Mouse (Mus musculus): ENCODE results near the gene E330014E10Rik. TPM values are rescaled to one million over a fixed set of nuclear protein-coding genes. Genes with fewer than 3 reads are reported as not detected.

Gene E330014E10Rik
- total and polyA plus RNA-seq, 3 experiments, result not detected

DNA sequence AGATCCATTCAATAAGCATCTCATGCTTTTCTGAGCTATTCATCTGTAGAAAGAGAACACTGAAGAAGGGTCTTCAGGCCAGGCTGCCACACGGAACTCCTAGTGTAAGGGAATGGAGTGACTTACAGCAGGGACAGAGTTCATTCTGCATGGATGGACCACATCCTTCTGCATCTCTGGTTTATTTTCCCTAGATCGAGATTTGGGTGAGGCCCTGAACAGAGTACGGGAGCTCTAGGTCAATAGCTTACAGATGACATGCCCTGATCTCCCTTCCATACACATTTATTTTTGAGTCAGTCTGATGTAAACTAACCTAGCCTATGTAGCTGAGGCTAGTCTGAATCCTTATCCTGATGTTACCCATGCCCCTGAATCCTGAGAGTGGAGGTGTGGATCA is 78.2 kb downstream of the E330014E10Rik start:
- H3K79me2 ChIP-seq (ENCODE audit: control insufficient read depth, insufficient read depth, low read length, poor library complexity), result no peaks in the 10 kb centered on the region
- no peak overlapping the region for H3K9ac ChIP-seq (ENCODE audit: control insufficient read depth, low read depth, low read length, poor library complexity, severe bottlenecking)
- no peaks in the 10 kb centered on the region for H3K36me3 ChIP-seq (ENCODE audit: control insufficient read depth in 1 of 2, insufficient read depth in 2 of 2, low read length in 2 of 2)
- H3K4me1 ChIP-seq (ENCODE audit: control insufficient read depth in 1 of 2, insufficient read depth in 2 of 2, low read length in 2 of 2), result no peaks in the 10 kb centered on the region
- no peak for DNase-seq (ENCODE audit: low read depth, low spot score)
- no peaks in the 10 kb centered on the region for H3K9me3 ChIP-seq (replicated peaks; ENCODE audit: insufficient read depth, low read length)
- no peak overlapping the region for H3K4me3 ChIP-seq (ENCODE audit: control insufficient read depth in 1 of 2, insufficient read depth in 1 of 2, low read depth in 2 of 2, low read length in 2 of 2)
- TF ChIP-seq POLR2AphosphoS5 (IDR thresholded peaks at IDR 0.05; ENCODE audit: borderline replicate concordance, low read depth, low read length), result no peak
- TF ChIP-seq RCOR1 (IDR thresholded peaks at IDR 0.05; ENCODE audit: low read depth, low read length), result no peak
- no peak for TF ChIP-seq TBP (IDR thresholded peaks at IDR 0.05; ENCODE audit: low read depth, low read length)
- no peak for TF ChIP-seq ZKSCAN1 (IDR thresholded peaks at IDR 0.05; ENCODE audit: low read depth, low read length)
- TF ChIP-seq GATA1 (IDR thresholded peaks at IDR 0.05; ENCODE audit: low read depth, low read length), result no peak
- TF ChIP-seq TCF12 (IDR thresholded peaks at IDR 0.05; ENCODE audit: low read depth, low read length), result no peak
- TF ChIP-seq ZNF384 (IDR thresholded peaks at IDR 0.05; ENCODE audit: low read depth, low read length), result no peak
- TF ChIP-seq RAD21 (IDR thresholded peaks at IDR 0.05; ENCODE audit: low read depth, low read length), result no peak
- TF ChIP-seq SIN3A (IDR thresholded peaks at IDR 0.05; ENCODE audit: low read length), result no peak
- no peak for TF ChIP-seq CTCF (IDR thresholded peaks at IDR 0.05 in 2 of 3, conservative IDR thresholded peaks at IDR 0.05 in 1 of 3; ENCODE audit: control insufficient read depth in 1 of 3, insufficient read depth in 1 of 3, low read depth in 2 of 3, low read length in 3 of 3, poor library complexity in 1 of 3, severe bottlenecking in 1 of 3)
- TF ChIP-seq ETS1 (IDR thresholded peaks at IDR 0.05; ENCODE audit: low read depth, low read length), result no peak
- TF ChIP-seq BHLHE40 (IDR thresholded peaks at IDR 0.05; ENCODE audit: borderline replicate concordance, low read depth, low read length), result no peak
- no peak for TF ChIP-seq USF2 (IDR thresholded peaks at IDR 0.05; ENCODE audit: borderline replicate concordance in 1 of 2, insufficient read depth in 1 of 2, low read depth in 1 of 2, low read length in 2 of 2)
- TF ChIP-seq TAL1 (IDR thresholded peaks at IDR 0.05; ENCODE audit: low read length), result no peak
- no peak for TF ChIP-seq MAFK (IDR thresholded peaks at IDR 0.05; ENCODE audit: borderline replicate concordance, low read depth, low read length)
- no peak for TF ChIP-seq KAT2A (conservative IDR thresholded peaks at IDR 0.05; ENCODE audit: low read depth, low read length)
- TF ChIP-seq MEF2A (IDR thresholded peaks at IDR 0.05; ENCODE audit: extremely low read depth, insufficient replicate concordance, low read depth, low read length, poor library complexity, severe bottlenecking), result no peak
- no peak for TF ChIP-seq MYC (IDR thresholded peaks at IDR 0.05; ENCODE audit: low read depth, low read length)
- H3K27ac ChIP-seq (ENCODE audit: control insufficient read depth, low read depth, low read length), result no peak overlapping the region
- no peaks in the 10 kb centered on the region for H3K27me3 ChIP-seq (ENCODE audit: control insufficient read depth in 1 of 2, insufficient read depth in 2 of 2, low read length in 2 of 2)

Other genes starting within 250 kb of the E330014E10Rik start
- not detected in 2 replicates for gene Gm7971, start 181.1 kb upstream of the E330014E10Rik start, total RNA-seq (2012; rRNA removed)
- gene Gm7971, start 181.1 kb upstream of the E330014E10Rik start, polyA plus RNA-seq (2012; ENCODE audit: insufficient read depth in 1 of 2, insufficient read length in 2 of 2, low read depth in 1 of 2, low replicate concordance in 2 of 2, missing spikeins in 1 of 2), result not detected
- gene Gm7978, start 39.8 kb upstream of the E330014E10Rik start, total RNA-seq (2012; rRNA removed), result not detected in 2 replicates
- not detected for gene Gm7978, start 39.8 kb upstream of the E330014E10Rik start, polyA plus RNA-seq (2012; ENCODE audit: insufficient read depth in 1 of 2, insufficient read length in 2 of 2, low read depth in 1 of 2, low replicate concordance in 2 of 2, missing spikeins in 1 of 2)
- gene Gm7982, start 34.0 kb upstream of the E330014E10Rik start, total RNA-seq (2012; rRNA removed), result not detected in 2 replicates
- not detected for gene Gm7982, start 34.0 kb upstream of the E330014E10Rik start, polyA plus RNA-seq (2012; ENCODE audit: insufficient read depth in 1 of 2, insufficient read length in 2 of 2, low read depth in 1 of 2, low replicate concordance in 2 of 2, missing spikeins in 1 of 2)
- not detected in 2 replicates for gene Cxcl13, start 181.0 kb downstream of the E330014E10Rik start, total RNA-seq (2012; rRNA removed)
- not detected for gene Cxcl13, start 181.0 kb downstream of the E330014E10Rik start, polyA plus RNA-seq (2012; ENCODE audit: insufficient read depth in 1 of 2, insufficient read length in 2 of 2, low read depth in 1 of 2, low replicate concordance in 2 of 2, missing spikeins in 1 of 2)